Mouse (Mus musculus) heart, embryonic 13.5 days (tissue): Measurements from ENCODE around the gene Dnah3. TPM values are rescaled to one million over a fixed set of nuclear protein-coding genes. Genes with fewer than 3 reads are reported as not detected.

Experiments used
- ATAC-seq: fragments of 200-750 bp; cut with Nextera tagmentation; 2 replicates; pipeline ENCODE4 v1.8.0; 2017; ENCODE audit warnings: moderate TSS enrichment; ENCODE audit not compliant: insufficient number of reproducible peaks, low FRiP score, low TSS enrichment; ENCODE audit errors: extremely low read depth
- H3K27ac ChIP-seq: fragments of 300-500 bp; sonication (generic); replicated peaks from 2 replicates; pipeline ENCODE4 v1.5.1; 2015; ENCODE audit warnings: moderate library complexity, mild to moderate bottlenecking, inconsistent platforms
- H3K27me3 ChIP-seq: fragments of 300-500 bp; sonication (generic); replicated peaks from 2 replicates; pipeline ENCODE4 v1.6.1; 2015; ENCODE audit warnings: mild to moderate bottlenecking, inconsistent platforms
- H3K36me3 ChIP-seq: fragments of 300-500 bp; sonication (generic); 2 replicates; pipeline ENCODE4 v1.6.1; 2015; ENCODE audit warnings: mild to moderate bottlenecking, inconsistent platforms
- H3K4me1 ChIP-seq: fragments of 300-500 bp; sonication (generic); 2 replicates; pipeline ENCODE4 v1.6.1; 2015; ENCODE audit warnings: inconsistent platforms
- H3K4me2 ChIP-seq: fragments of 300-500 bp; sonication (generic); 2 replicates; pipeline ENCODE4 v1.6.1; 2015; ENCODE audit warnings: inconsistent platforms, mild to moderate bottlenecking, moderate library complexity
- H3K4me3 ChIP-seq: fragments of 300-500 bp; sonication (generic); 2 replicates; pipeline ENCODE4 v1.5.1; 2015; ENCODE audit warnings: moderate library complexity, mild to moderate bottlenecking, inconsistent platforms
- H3K9ac ChIP-seq: fragments of 300-500 bp; sonication (generic); 2 replicates; pipeline ENCODE4 v1.6.1; 2015; ENCODE audit warnings: inconsistent platforms, mild to moderate bottlenecking, moderate library complexity
- H3K9me3 ChIP-seq: fragments of 300-500 bp; sonication (generic); 2 replicates; pipeline ENCODE4 v1.6.1; 2016; ENCODE audit warnings: inconsistent platforms
- WGBS: fragments of 180-500 bp; shearing (Covaris S2); methylation state at CpG from one replicate; pipeline ENCODE4 v1.1.7; 2015; ENCODE audit warnings: mixed read lengths; 5-methylcytosine and 5-hydroxymethylcytosine counted together
- polyA plus RNA-seq: library from polyadenylated mRNA; unstranded; fragments of >200 nt; fragmentation: Nextera tagmentation; extraction: Ambion mirVana; gene quantifications from 2 replicates; pipeline ENCODE4 v1.2.1, GENCODE M21; 2015

Dnah3 gene
- polyA plus RNA-seq, 1 experiment from 2014 or later: not detected

- 0 out of 2 replicates have a peak, but pooled peaks cover 6% of the 10 kb centered on the region for H3K4me1 ChIP-seq
- H3K36me3 ChIP-seq: no peaks in the 10 kb centered on the region
- no peak overlapping the region for H3K4me3 ChIP-seq
- 56% methylated on average over 6 of the region's 6 CpGs for WGBS
- no peak overlapping the region for H3K9ac ChIP-seq
- ATAC-seq: no peak
- H3K27ac ChIP-seq: no peak overlapping the region
- H3K27me3 ChIP-seq: no peaks in the 10 kb centered on the region
- H3K4me2 ChIP-seq: no peak overlapping the region
- H3K9me3 ChIP-seq: no peaks in the 10 kb centered on the region
Measured at GRCm38 (mm10) chr7:119976256-119976655, 118.8 kb downstream of the Dnah3 start.

GRCm38 (mm10) chr7:119974214-119974613 is 120.9 kb downstream of the Dnah3 start:
- Histone ChIP-seq H3K9me3 (no peaks in the 10 kb centered on the region), H3K4me1 (0 out of 2 replicates have a peak, but pooled peaks cover 6% of the 10 kb centered on the region), H3K4me2 (no peak overlapping the region), H3K4me3 (no peak overlapping the region), H3K36me3 (no peaks in the 10 kb centered on the region), H3K9ac (no peak overlapping the region), H3K27ac (no peak overlapping the region), H3K27me3 (no peaks in the 10 kb centered on the region)
- ATAC-seq: no peak
- WGBS: 71% methylated on average over 5 of the region's 5 CpGs

- no peak overlapping the region for H3K27ac ChIP-seq
- 34% methylated on average over 2 of the region's 2 CpGs for WGBS
- H3K4me2 ChIP-seq: no peak overlapping the region
- H3K4me1 ChIP-seq: no peaks in the 10 kb centered on the region
- no peak for ATAC-seq
- H3K4me3 ChIP-seq: no peak overlapping the region
- no peaks in the 10 kb centered on the region for H3K36me3 ChIP-seq
- no peaks in the 10 kb centered on the region for H3K9me3 ChIP-seq
- H3K9ac ChIP-seq: no peak overlapping the region
- no peaks in the 10 kb centered on the region for H3K27me3 ChIP-seq
Measured at GRCm38 (mm10) chr7:119969320-119969719, 125.8 kb downstream of the Dnah3 start.

GRCm38 (mm10) chr7:119965651-119966395 is 129.3 kb downstream of the Dnah3 start:
- 74% methylated on average over 9 of the region's 9 CpGs for WGBS
- no peaks in the 10 kb centered on the region for H3K36me3 ChIP-seq
- H3K4me3 ChIP-seq: no peak overlapping the region
- no peak overlapping the region for H3K27ac ChIP-seq
- H3K4me2 ChIP-seq: no peak overlapping the region
- ATAC-seq: no peak
- no peaks in the 10 kb centered on the region for H3K9me3 ChIP-seq
- H3K4me1 ChIP-seq: 0 out of 2 replicates have a peak, but pooled peaks cover 3% of the 10 kb centered on the region
- H3K9ac ChIP-seq: no peak overlapping the region
- no peaks in the 10 kb centered on the region for H3K27me3 ChIP-seq

- WGBS: 69% methylated on average over 4 of the region's 4 CpGs
- no peak for ATAC-seq
- no peaks in the 10 kb centered on the region for H3K36me3 ChIP-seq
- H3K9me3 ChIP-seq: no peaks in the 10 kb centered on the region
- H3K9ac ChIP-seq: no peak overlapping the region
- no peak overlapping the region for H3K27ac ChIP-seq
- 0 out of 2 replicates have a peak, but pooled peaks cover 3% of the 10 kb centered on the region for H3K4me1 ChIP-seq
- H3K4me2 ChIP-seq: no peak overlapping the region
- no peak overlapping the region for H3K4me3 ChIP-seq
- H3K27me3 ChIP-seq: no peaks in the 10 kb centered on the region
Measured at GRCm38 (mm10) chr7:119965205-119965604, 129.9 kb downstream of the Dnah3 start.

GRCm38 (mm10) chr7:119961107-119961506 is 134.0 kb downstream of the Dnah3 start:
- Histone ChIP-seq H3K27me3 (no peaks in the 10 kb centered on the region), H3K4me2 (no peak overlapping the region), H3K4me1 (0 out of 2 replicates have a peak, but pooled peaks cover 3% of the 10 kb centered on the region), H3K9ac (no peak overlapping the region), H3K9me3 (no peaks in the 10 kb centered on the region), H3K27ac (no peak overlapping the region), H3K4me3 (no peak overlapping the region), H3K36me3 (no peaks in the 10 kb centered on the region)
- WGBS: 48% methylated on average over 2 of the region's 2 CpGs
- ATAC-seq: no peak

GRCm38 (mm10) chr7:119960546-119960945 is 134.5 kb downstream of the Dnah3 start:
- Histone ChIP-seq H3K9me3 (no peaks in the 10 kb centered on the region), H3K9ac (no peak overlapping the region), H3K4me3 (no peak overlapping the region), H3K4me1 (0 out of 2 replicates have a peak, but pooled peaks cover 3% of the 10 kb centered on the region), H3K27me3 (no peaks in the 10 kb centered on the region), H3K4me2 (no peak overlapping the region), H3K36me3 (no peaks in the 10 kb centered on the region), H3K27ac (no peak overlapping the region)
- WGBS: 74% methylated on average over 6 of the region's 6 CpGs
- no peak for ATAC-seq

GRCm38 (mm10) chr7:119960006-119960405 is 135.1 kb downstream of the Dnah3 start:
- Histone ChIP-seq H3K4me3 (no peak overlapping the region), H3K4me2 (no peak overlapping the region), H3K36me3 (no peaks in the 10 kb centered on the region), H3K27me3 (no peaks in the 10 kb centered on the region), H3K9me3 (no peaks in the 10 kb centered on the region), H3K27ac (no peak overlapping the region), H3K9ac (no peak overlapping the region), H3K4me1 (0 out of 2 replicates have a peak, but pooled peaks cover 3% of the 10 kb centered on the region)
- no peak for ATAC-seq
- WGBS: 69% methylated on average over 6 of the region's 6 CpGs

- WGBS: 80% methylated on average over 4 of the region's 4 CpGs
- H3K4me2 ChIP-seq: no peak overlapping the region
Measured at GRCm38 (mm10) chr7:119959491-119959890, 135.6 kb downstream of the Dnah3 start.

GRCm38 (mm10) chr7:119959091-119959490 is 136.0 kb downstream of the Dnah3 start:
- Histone ChIP-seq H3K36me3 (no peaks in the 10 kb centered on the region), H3K4me2 (no peak overlapping the region), H3K27ac (no peak overlapping the region), H3K4me3 (no peak overlapping the region), H3K27me3 (no peaks in the 10 kb centered on the region), H3K9ac (no peak overlapping the region), H3K4me1 (peaks cover 11% of the 10 kb centered on the region), H3K9me3 (no peaks in the 10 kb centered on the region)
- no peak for ATAC-seq
- WGBS: 50% methylated on average over 4 of the region's 4 CpGs

More at GRCm38 (mm10) chr7:119959491-119959890, 135.6 kb downstream of the Dnah3 start:
- Histone ChIP-seq H3K27ac (no peak overlapping the region), H3K4me1 (peaks cover 7% of the 10 kb centered on the region), H3K4me3 (no peak overlapping the region), H3K9me3 (no peaks in the 10 kb centered on the region), H3K36me3 (no peaks in the 10 kb centered on the region), H3K9ac (no peak overlapping the region), H3K27me3 (no peaks in the 10 kb centered on the region)
- no peak for ATAC-seq

GRCm38 (mm10) chr7:119957421-119957820 is 137.7 kb downstream of the Dnah3 start:
- no peak for ATAC-seq
- no peak overlapping the region for H3K27ac ChIP-seq
- H3K9ac ChIP-seq: no peak overlapping the region
- no peaks in the 10 kb centered on the region for H3K9me3 ChIP-seq
- H3K27me3 ChIP-seq: no peaks in the 10 kb centered on the region
- no peaks in the 10 kb centered on the region for H3K36me3 ChIP-seq
- H3K4me2 ChIP-seq: no peak overlapping the region
- no peak overlapping the region for H3K4me3 ChIP-seq
- H3K4me1 ChIP-seq: peaks cover 14% of the 10 kb centered on the region

GRCm38 (mm10) chr7:119954047-119954446 is 141.0 kb downstream of the Dnah3 start:
- WGBS: 46% methylated on average over 1 of the region's 1 CpGs
- Histone ChIP-seq H3K4me1 (peaks cover 10% of the 10 kb centered on the region), H3K4me3 (no peak overlapping the region), H3K9ac (no peak overlapping the region), H3K27ac (no peak overlapping the region), H3K36me3 (no peaks in the 10 kb centered on the region), H3K27me3 (no peaks in the 10 kb centered on the region), H3K4me2 (no peak overlapping the region), H3K9me3 (no peaks in the 10 kb centered on the region)
- ATAC-seq: no peak
